Mouse (Mus musculus) left cerebral cortex, postnatal 10 days (tissue): ENCODE data around the gene Astl. TPM values are rescaled to one million over a fixed set of nuclear protein-coding genes. Genes with fewer than 3 reads are reported as not detected.

Experiments used
- DNase-seq, 2 experiments: peaks; one replicate each; pipeline ENCODE4 v3.0.0; 2021 to 2022; ENCODE audit warnings: low spot score in 2 of 2, mixed read lengths in 1 of 2; ENCODE audit errors: extremely low spot score in 1 of 2
- intact Hi-C: fragments of 180-260 bp; cut with DNase I; formaldehyde crosslinking; loops from one replicate; pipeline ENCODE4 v1.15.1; 2025
- total RNA-seq, 2 experiments: library from RNA; stranded (reverse); gene quantifications; 2 replicates each; pipeline ENCODE4 v1.2.3; 2021

The Astl gene
- total RNA-seq, 2 experiments from 2014 or later = not detected

GRCm38 (mm10) chr2:127319071-127319470, 19.4 kb upstream of the Astl start:
- intact Hi-C loops = no loop called here
- no peak for DNase-seq

- intact Hi-C loops = no loop called here
- no peak for DNase-seq
Measured at GRCm38 (mm10) chr2:127322671-127323285, 15.7 kb upstream of the Astl start.

- no peak for DNase-seq
- intact Hi-C loops = no loop called here
Measured at GRCm38 (mm10) chr2:127323667-127324066, 14.8 kb upstream of the Astl start.

GRCm38 (mm10) chr2:127324456-127324855, 14.0 kb upstream of the Astl start:
- DNase-seq = no peak
- intact Hi-C loops = no loop called here

- intact Hi-C loops = no loop called here
- no peak for DNase-seq
Measured at GRCm38 (mm10) chr2:127328090-127328851, 10.2 kb upstream of the Astl start.

- no peak for DNase-seq
- intact Hi-C loops = no loop called here
Measured at GRCm38 (mm10) chr2:127332807-127333570, 5.5 kb upstream of the Astl start.

- peak in 1 of 2 experiments; percentile 44 for DNase-seq
- intact Hi-C loops = no loop called here
Measured at GRCm38 (mm10) chr2:127333945-127334603, 4.4 kb upstream of the Astl start.

GRCm38 (mm10) chr2:127335078-127335541, 3.3 kb upstream of the Astl start:
- DNase-seq = no peak
- intact Hi-C loops = no loop called here

- intact Hi-C loops = no loop called here
- peak; percentile 40 to 91 for DNase-seq
Measured at GRCm38 (mm10) chr2:127335767-127336496, 2.5 kb upstream of the Astl start, which contains the start of gene Dusp2. Dusp2 (plus strand) TSS chr2:127336159.

- intact Hi-C loops = no loop called here
- no peak for DNase-seq
Measured at GRCm38 (mm10) chr2:127336497-127336832, 2.0 kb upstream of the Astl start.

- DNase-seq = no peak
- intact Hi-C loops = no loop called here
Measured at GRCm38 (mm10) chr2:127336885-127337284, 1.6 kb upstream of the Astl start.

GRCm38 (mm10) chr2:127337531-127337930, 908 bp upstream of the Astl start:
- intact Hi-C loops = no loop called here
- DNase-seq = no peak

GRCm38 (mm10) chr2:127338012-127338411, 427 bp upstream of the Astl start:
- intact Hi-C loops = no loop called here
- DNase-seq = no peak

- intact Hi-C loops = no loop called here
- no peak for DNase-seq
Measured at GRCm38 (mm10) chr2:127338833-127339232, 394 bp downstream of the Astl start.

GRCm38 (mm10) chr2:127339262-127339661, 823 bp downstream of the Astl start:
- no peak for DNase-seq
- intact Hi-C loops = no loop called here

GRCm38 (mm10) chr2:127341159-127341558, 2.7 kb downstream of the Astl start:
- intact Hi-C loops = loop anchor here (5.0 kb wide), 1 partner anchor 34 kb away; no protein-coding TSS in a partner anchor
- DNase-seq = peak in 1 of 2 experiments; percentile 53

- intact Hi-C loops = no loop called here
- DNase-seq = no peak
Measured at GRCm38 (mm10) chr2:127346334-127346733, 7.9 kb downstream of the Astl start.

- intact Hi-C loops = no loop called here
- no peak for DNase-seq
Measured at GRCm38 (mm10) chr2:127347147-127347985, 8.9 kb downstream of the Astl start.
